Mouse (Mus musculus) adrenal gland, adult 18-20 months (tissue): ENCODE measurements around the gene Bcat2. TPM values are rescaled to one million over a fixed set of nuclear protein-coding genes. Genes with fewer than 3 reads are reported as not detected.

Experiments
- DNase-seq, 2 experiments: peaks; one replicate each; pipeline ENCODE4 v3.0.0; 2021 to 2022; ENCODE audit warnings: low spot score in 2 of 2
- total RNA-seq, 2 experiments: library from RNA; stranded (reverse); gene quantifications; 1 replicate in 1 of 2; 2 replicates in 1 of 2; pipeline ENCODE4 v1.2.3; 2021

The Bcat2 gene
- total RNA-seq, 2 experiments from 2014 or later: 164 to 265 TPM

DNA sequence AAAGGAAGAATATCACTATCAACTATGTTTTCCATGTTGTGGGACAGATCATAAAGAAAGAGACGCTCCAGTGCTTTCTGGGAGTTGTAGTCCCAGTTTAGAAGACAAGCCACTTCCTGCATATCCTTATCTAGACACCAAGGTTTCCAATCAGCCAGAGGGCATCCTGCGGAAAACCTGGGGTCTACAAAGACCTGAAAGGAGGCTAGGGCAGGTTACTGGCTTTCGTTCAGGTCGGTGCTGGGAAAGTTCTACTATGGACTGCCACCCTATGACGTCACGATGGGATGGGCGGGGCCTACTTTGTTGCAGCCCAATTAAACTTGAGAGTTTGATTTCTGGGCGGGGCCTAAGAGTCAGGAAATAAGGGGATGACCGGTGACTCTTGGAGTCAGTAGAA is 51.5 kb downstream of the Bcat2 start, which contains the start of gene Izumo1:
Gene Izumo1 (plus strand): TSS at position 369 of the 400 bp plus-strand sequence.
- DNase-seq: no peak

DNA sequence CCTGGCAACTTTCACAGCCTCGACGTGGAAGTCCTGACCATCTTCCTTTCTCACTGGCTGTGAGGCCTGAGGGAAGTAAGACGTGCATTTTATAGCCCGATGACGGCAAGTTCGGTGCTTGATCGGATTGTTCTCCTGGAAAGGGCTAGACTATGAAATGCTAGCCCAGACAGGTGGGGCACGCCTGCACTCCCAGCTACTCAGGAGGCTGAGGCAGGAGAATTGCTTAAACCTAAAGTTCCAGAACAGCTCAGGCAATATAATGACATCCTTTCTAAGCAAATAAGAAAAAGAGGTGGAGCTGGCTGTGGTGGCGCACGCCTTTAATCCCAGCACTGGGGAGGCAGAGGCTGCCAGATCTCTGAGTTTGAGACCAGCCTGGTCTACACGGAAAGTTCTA is 53.6 kb downstream of the Bcat2 start:
- no peak for DNase-seq

DNA sequence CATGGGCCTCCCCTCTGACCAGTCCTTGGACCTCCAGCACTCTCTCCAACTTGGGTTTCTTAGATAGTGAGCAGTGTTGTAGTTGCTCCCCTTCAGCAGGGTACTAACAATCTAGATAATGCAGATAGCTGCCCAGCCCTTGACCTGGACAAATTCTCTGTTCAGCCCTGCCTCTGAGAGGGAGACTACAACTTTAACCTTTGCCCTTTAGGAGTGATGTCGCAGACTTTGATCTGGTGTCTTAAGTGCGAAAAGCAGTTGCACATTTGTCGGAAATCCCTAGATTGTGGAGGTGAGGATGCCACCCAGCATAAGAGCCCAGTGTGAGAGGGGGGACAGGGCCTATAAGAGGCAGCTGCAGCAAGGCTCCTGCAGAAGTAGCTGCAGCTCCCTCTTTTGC is 54.8 kb downstream of the Bcat2 start:
- no peak for DNase-seq

DNA sequence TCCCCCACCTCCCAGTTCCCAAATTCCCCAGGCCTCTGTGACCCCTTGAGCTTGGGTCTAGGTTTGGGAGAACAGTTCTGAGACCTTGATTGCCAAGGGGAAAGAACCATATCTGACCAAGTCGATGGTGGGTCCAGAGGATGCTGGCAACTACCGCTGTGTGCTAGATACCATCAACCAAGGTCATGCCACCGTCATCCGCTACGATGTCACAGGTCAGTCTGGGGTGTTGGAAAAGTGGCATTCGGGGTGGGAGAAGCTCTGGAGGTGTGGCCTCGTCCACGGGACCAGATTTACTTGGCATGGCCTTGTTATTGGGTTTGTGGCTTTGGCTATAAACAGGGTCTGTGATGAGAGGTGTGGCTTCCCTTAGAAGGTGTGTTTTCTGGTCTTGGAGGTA is 55.5 kb downstream of the Bcat2 start:
- DNase-seq: no peak

DNA sequence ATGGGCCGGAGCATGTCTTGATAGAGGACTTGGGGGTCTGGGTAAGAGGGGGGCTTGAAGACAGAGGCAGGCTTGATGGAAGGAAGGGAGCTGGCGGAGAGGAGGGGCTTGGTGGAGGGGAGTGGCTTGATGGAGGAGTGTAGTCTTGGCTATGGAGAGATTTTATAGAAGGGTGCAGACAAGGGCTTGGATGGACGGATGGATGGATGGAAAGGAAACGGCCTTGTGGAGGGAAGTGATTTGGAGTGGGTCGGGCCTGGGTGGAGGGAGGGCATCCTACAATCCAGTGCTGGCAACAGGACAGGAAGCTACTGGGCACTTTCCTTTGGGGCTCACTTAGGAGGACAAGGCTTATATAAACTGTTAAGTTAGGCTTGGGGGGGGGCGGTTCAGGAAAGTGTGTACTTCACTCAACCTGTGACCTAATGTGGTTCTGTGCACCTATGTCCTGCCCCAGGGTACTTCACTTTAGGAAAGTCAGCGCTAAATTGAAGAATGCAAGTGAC is 56.7 kb downstream of the Bcat2 start:
- DNase-seq: no peak

DNA sequence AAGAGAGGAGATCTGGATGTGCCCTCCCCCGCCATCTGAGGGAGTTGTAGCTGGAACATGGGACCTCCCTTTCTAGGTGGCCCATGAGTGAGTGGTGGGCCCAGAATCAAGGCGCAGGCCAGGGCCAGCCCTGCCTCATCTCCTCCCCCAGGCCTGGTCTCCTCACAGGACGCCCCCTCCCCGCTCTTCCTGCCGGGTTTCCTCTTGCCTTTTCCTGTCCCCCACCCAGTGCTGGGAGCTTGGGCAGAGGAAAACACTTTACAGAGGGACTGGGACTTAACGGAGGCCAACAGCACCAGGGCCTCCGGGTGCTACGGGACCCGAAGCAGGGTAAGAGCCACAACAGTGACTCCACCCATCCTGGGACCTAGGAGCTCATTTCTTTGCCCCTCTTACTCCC is 57.3 kb downstream of the Bcat2 start, which contains the start of gene Rasip1:
Gene Rasip1 (plus strand): TSS at position 228 of the 400 bp plus-strand sequence.
- no peak for DNase-seq

DNA sequence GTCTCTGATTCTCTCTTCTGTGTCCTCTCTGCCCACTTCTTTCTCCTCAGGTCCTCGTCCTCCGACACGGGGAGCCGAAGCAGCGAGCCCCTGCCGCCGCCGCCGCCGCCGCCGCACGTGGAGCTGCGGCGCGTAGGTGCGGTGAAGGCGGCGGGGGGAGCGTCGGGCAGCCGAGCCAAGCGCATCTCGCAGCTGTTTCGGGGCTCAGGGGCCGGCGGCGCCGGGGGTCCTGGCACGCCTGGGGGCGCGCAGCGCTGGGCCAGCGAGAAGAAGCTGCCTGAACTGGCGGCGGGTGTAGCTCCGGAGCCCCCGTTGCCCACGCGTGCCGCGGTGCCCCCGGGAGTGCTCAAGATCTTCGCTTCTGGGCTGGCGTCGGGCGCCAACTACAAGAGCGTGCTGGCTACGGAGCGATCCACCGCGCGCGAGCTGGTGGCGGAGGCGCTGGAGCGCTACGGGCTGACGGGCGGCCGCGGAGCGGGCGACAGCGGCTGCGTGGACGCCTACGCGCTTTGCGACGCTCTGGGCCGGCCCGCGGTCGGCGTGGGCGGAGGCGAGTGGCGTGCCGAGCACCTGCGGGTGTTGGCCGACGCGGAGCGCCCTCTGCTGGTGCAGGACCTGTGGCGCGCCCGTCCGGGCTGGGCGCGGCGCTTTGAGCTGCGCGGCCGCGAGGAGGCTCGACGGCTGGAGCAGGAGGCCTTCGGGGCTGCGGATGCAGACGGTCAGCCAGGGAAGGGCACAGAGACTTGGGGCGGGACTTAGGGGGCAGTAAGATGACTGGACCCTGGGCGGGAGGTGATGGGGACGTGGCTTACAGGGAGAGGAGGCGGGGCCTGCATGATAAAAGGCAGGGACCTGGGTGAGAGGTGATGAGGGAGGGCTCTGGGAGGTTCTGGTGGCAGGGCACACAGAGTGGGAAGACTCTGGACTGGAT is 58.7 kb downstream of the Bcat2 start:
- peak; percentile 94 to 98 for DNase-seq

DNA sequence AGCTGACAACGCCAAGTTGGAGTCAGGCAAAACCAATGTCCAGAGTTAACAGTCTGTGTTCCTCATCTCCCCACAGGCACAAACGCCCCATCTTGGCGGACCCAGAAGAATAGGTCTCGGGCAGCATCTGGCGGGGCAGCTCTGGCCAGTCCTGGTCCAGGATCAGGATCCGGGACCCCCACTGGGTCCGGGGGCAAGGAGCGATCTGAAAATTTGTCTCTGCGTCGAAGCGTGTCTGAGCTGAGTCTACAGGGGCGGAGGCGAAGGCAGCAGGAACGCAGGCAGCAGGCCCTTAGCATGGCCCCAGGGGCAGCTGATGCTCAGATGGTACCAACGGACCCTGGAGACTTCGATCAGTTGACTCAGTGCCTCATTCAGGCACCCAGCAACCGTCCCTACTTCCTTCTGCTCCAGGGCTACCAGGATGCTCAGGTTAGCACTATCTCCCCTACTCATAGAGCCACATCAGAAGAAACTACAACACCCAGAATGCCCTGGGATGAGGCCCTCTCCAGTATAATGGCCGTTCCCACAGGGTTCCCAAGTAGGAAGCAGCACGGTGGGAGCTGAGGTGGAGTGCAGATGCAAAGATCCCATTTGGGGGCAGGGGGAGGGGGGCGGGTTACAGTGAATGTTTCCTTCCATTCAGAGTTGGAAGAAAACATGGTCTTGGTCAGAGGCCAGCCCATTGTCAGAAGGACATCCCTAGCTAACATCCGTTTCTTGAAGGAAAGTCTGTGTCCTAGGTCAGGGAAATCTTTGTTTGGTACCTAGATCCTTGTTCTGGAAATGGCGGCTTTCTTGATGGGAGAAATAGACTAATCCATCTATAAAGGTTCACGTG is 60.3 kb downstream of the Bcat2 start:
- DNase-seq: no peak

DNA sequence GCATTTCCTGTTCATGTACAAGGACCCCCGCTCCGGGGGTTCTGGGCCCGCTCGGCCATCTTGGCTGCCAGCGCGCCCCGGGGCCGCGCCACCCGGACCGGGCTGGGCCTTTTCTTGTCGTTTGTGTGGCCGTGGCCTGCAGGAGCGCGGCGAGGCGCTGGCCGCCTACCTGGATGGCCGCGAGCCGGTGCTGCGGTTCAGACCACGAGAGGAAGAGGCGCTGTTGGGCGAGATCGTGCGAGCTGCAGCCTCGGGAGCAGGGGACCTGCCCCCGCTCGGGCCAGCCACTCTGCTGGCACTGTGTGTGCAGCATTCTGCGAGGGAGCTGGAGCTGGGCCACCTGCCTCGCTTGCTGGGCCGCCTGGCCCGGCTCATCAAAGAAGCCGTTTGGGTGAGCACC is 62.5 kb downstream of the Bcat2 start:
- no peak for DNase-seq

DNA sequence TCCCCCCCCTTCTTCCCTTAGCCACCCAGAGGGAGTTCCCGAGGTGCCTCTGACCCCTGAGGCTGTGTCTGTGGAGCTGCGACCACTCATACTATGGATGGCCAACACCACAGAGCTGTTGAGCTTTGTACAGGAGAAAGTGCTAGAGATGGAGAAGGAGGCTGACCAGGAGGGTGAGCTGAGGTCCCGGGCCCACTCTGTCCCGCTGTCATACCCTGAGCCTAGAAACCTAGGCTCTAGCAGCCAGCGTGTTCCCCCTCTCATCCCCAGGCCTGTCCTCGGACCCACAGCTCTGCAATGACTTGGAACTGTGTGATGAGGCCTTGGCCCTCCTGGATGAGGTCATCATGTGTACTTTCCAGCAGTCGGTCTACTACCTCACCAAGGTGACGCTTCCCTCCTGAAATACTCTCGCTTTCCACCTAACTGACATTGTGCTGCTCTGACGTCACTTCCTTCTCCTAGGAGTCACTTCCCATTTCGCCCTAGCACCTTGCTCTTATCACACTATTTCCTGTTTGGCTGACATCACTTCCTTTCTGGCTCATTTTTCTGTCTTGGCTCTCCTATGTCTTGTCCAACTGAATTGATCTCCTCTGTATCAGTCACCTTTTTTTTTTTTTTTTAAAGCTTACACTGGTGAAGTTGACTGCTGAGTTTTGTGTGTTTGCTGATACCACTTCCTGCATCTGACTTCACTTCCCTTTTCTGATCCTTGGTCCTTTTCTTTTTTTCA is 65.2 kb downstream of the Bcat2 start:
- no peak for DNase-seq

DNA sequence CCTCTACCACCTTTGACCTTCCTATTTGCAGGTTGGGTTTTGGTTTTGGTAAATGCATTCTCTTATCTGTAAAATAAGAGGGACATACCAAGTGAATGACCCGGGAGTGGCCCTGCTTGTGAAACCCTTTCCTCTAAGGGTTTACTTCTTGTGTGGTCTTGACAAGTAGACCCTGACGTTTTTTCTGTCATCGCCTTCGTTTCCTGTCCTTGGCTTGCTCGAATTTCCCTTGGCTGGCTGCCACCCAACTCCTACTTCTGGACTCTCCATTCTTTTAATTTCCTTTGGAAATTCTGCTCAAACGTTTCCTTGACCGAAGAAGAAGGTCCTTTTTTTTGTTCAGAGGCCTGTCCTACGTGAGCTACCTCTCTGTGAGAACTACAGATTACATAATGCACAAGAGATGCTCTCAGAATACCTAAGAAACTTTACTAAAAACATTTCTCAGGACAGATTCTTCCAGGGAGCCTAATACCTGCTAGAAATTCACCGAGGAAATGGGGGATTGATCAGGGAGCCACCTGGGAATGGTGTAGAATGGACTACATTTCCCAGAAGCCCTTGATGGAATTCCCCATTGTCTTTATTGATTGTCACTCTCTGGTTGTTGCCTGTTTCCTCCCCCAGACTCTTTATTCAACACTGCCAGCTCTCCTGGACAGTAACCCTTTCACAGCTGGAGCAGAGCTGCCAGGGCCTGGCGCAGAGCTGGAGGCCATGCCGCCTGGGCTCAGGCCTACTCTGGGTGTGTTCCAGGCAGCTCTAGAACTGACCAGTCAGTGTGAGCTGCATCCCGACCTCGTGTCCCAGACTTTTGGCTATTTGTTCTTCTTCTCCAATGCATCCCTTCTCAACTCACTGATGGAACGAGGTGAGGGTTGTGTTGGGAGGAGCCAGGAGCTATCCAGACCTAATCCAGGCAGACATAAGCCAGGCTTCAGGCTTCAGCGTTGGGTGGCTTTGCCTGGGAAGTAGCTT is 66.0 kb downstream of the Bcat2 start:
- no peak for DNase-seq

DNA sequence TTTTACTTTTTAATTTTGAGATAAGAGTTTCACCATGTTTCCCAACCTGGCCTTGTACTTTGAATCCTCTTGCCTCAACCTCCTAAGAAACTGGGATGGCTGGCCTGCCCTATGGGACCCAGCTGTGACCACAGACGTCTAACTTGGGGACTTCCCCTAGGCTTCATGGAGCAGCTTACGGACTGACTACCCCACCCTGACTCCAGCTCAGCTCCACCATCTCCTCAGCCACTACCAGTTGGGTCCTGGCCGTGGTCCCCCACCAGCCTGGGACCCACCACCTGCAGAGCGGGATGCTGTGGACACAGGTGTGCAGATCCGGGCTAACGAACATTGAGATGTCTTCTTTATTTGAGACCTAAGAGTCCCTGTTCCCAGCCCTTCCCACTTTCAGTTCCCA is 67.8 kb downstream of the Bcat2 start:
- DNase-seq: no peak

DNA sequence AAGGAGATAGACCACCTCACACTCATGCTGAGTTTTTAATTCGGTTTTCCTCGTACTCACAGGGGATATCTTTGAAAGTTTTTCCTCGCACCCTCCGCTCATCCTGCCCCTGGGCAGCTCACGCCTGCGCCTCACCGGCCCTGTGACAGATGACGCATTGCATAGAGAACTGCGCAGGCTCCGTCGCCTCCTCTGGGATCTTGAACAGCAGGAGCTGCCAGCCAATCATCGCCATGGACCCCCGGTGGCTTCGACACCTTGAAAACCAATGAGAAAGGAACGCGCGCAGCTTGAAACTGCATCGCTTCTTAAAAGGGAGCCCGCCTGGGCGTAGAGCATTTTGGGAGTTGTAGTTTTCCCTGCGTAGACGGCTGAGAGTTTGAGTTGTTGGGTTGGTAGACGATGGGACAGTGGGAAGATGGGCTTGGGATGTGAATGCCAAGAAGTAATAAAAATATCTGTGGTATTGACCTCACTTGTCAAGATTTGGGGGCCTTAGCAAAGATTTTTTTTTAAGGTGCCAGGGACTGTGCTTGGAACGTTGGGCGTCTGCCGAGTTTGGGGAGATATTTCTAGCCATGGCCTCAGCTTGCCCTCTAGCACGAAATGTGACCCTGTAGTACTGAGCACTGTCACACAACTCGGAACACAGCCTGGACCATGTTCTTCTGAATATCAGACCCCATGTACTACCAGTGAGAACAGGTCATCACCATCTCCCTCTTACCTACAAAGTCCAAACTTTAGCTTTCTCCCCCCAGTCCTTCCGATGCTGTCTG is 68.9 kb downstream of the Bcat2 start:
- DNase-seq: peak; percentile 74 to 77

Other genes with a start within 250 kb of the Bcat2 start
- 10 to 100 TPM in 1 of 2 experiments, 1 to 10 TPM in 1; 7.8 to 11.0 TPM for gene Trpm4, start 236.4 kb upstream of the Bcat2 start, total RNA-seq
- gene Hrc, start 234.9 kb upstream of the Bcat2 start, total RNA-seq: under 1 TPM; 0.17 to 0.83 TPM
- gene Ppfia3, start 203.1 kb upstream of the Bcat2 start, total RNA-seq: 1 to 10 TPM; 1.7 to 3.2 TPM
- gene Lin7b, start 199.6 kb upstream of the Bcat2 start, total RNA-seq: 1 to 10 TPM; 1.3 to 1.7 TPM
- 100 to 1,000 TPM; 262 to 325 TPM for gene Snrnp70, start 174.4 kb upstream of the Bcat2 start, total RNA-seq
- gene Kcna7, start 164.5 kb upstream of the Bcat2 start, total RNA-seq: not detected
- gene Ntf5, start 156.5 kb upstream of the Bcat2 start, total RNA-seq: under 1 TPM; 0.17 to 0.45 TPM
- not detected for gene Lhb, start 149.3 kb upstream of the Bcat2 start, total RNA-seq
- gene Gys1, start 135.3 kb upstream of the Bcat2 start, total RNA-seq: 10 to 100 TPM; 40.4 to 61.6 TPM
- gene Ruvbl2, start 132.1 kb upstream of the Bcat2 start, total RNA-seq: 10 to 100 TPM; 41.9 to 43.3 TPM
- gene Ftl1, start 110.3 kb upstream of the Bcat2 start, total RNA-seq: 1,000 to 10,000 TPM; 1,437 to 1,911 TPM
- 10 to 100 TPM; 58.2 to 64.3 TPM for gene Bax, start 103.3 kb upstream of the Bcat2 start, total RNA-seq
- gene Tulp2, start 88.3 kb upstream of the Bcat2 start, total RNA-seq: 1 to 10 TPM in 1 of 2 experiments, under 1 TPM in 1; 0.66 to 2.6 TPM
- gene Gm45808, start 83.3 kb upstream of the Bcat2 start, total RNA-seq: 10 to 100 TPM; 42.8 to 43.4 TPM
- gene Dhdh, start 81.3 kb upstream of the Bcat2 start, total RNA-seq: 10 to 100 TPM; 73.2 to 77.2 TPM
- 100 to 1,000 TPM; 272 to 283 TPM for gene Nucb1, start 59.7 kb upstream of the Bcat2 start, total RNA-seq
- 10 to 100 TPM; 47.1 to 48.6 TPM for gene Ppp1r15a, start 43.9 kb upstream of the Bcat2 start, total RNA-seq
- gene Plekha4, start 43.8 kb upstream of the Bcat2 start, total RNA-seq: 1 to 10 TPM; 2.5 to 2.7 TPM
- gene Hsd17b14, start 15.3 kb upstream of the Bcat2 start, total RNA-seq: 1 to 10 TPM in 1 of 2 experiments, under 1 TPM in 1; 0.83 to 3.0 TPM
- 1 to 10 TPM in 1 of 2 experiments, not detected in 1; 1.4 TPM for gene Fgf21, start 45.3 kb downstream of the Bcat2 start, total RNA-seq
- not detected for gene Fut1, start 47.1 kb downstream of the Bcat2 start, total RNA-seq
- under 1 TPM; 0.22 to 0.33 TPM for gene Izumo1, start 51.7 kb downstream of the Bcat2 start, total RNA-seq
- gene Rasip1, start 57.3 kb downstream of the Bcat2 start, total RNA-seq: 10 to 100 TPM; 16.0 to 27.6 TPM
- gene Mamstr, start 69.8 kb downstream of the Bcat2 start, total RNA-seq: 1 to 10 TPM; 2.4 to 7.7 TPM
- gene Fut2, start 96.2 kb downstream of the Bcat2 start, total RNA-seq: under 1 TPM in 1 of 2 experiments, not detected in 1; 0.13 TPM
- gene Ntn5, start 113.9 kb downstream of the Bcat2 start, total RNA-seq: under 1 TPM; 0.36 to 0.61 TPM
- under 1 TPM; 0.23 to 0.35 TPM for gene Sec1, start 124.2 kb downstream of the Bcat2 start, total RNA-seq
- gene Car11, start 129.7 kb downstream of the Bcat2 start, total RNA-seq: 10 to 100 TPM; 15.8 to 16.9 TPM
- 10 to 100 TPM; 64.8 to 96.6 TPM for gene Dbp, start 134.9 kb downstream of the Bcat2 start, total RNA-seq
- 100 to 1,000 TPM; 934 to 965 TPM for gene Rpl18, start 145.3 kb downstream of the Bcat2 start, total RNA-seq
- 10 to 100 TPM; 37.7 to 42.0 TPM for gene Sphk2, start 147.8 kb downstream of the Bcat2 start, total RNA-seq
- gene Fam83e, start 151.1 kb downstream of the Bcat2 start, total RNA-seq: under 1 TPM; 0.30 to 0.35 TPM
- not detected for gene Spaca4, start 155.7 kb downstream of the Bcat2 start, total RNA-seq
- 1 to 10 TPM; 6.2 to 8.4 TPM for gene Lmtk3, start 213.6 kb downstream of the Bcat2 start, total RNA-seq
- 1 to 10 TPM in 1 of 2 experiments, under 1 TPM in 1; 0.77 to 1.1 TPM for gene Sult2b1, start 214.5 kb downstream of the Bcat2 start, total RNA-seq
- 100 to 1,000 TPM in 1 of 2 experiments, 10 to 100 TPM in 1; 92.9 to 117 TPM for gene Cyth2, start 244.4 kb downstream of the Bcat2 start, total RNA-seq